30 mouse cellular contexts compared by ENCODE assay signal in the genomic region with DNA sequence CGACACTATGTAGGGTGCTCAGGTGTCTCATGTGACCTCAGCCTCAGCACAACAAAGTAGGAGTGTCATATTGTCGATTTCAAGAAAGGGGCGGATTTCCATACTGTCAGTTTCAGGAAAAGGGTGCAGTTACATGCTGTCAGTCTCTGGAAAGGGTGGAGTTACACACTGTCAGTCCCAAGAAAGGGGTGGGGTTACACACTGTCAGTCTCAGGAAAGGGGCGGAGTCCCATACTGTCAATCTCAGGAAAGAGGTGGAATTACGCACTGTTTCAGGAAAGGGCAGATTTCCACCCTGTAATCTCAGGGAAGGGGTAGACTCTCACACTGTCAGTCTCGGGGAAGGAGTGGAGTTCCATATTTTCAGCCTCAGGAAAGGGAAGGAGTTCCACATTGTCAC. TPM values are rescaled to one million over a fixed set of nuclear protein-coding genes. Genes with fewer than 3 reads are reported as not detected.
DNase-seq lines count a peak whose midpoint lies in the region; ATAC-seq and TF ChIP-seq lines count a peak whose summit lies in the region.
"Had no signal": no experiment of that assay in that cellular context is flagged by ENCODE, and none has a peak within 500 bp of the region (broad histone marks: within the 10 kb centered on the region; RNA-seq: fewer than 3 reads in every experiment).

No protein-coding gene starts in this region.

- ATAC-seq in hindbrain, embryonic 14.5 days (ENCODE audit: low FRiP score), result 0 out of 2 replicates have a peak, but pooled peaks have one; percentile 24
- ATAC-seq in lung, postnatal 0 days, result peak; percentile 35; the same call in 1 of the 2 replicates
- 0 out of 2 replicates have a peak, but pooled peaks have one; percentile 29 for ATAC-seq in stomach, postnatal 0 days (ENCODE audit: low FRiP score, low TSS enrichment)

- no peaks in the 10 kb centered on the region for H3K9me3 ChIP-seq in hindbrain, embryonic 14.5 days (ENCODE audit: control insufficient read depth, low read length)
- H3K9me3 ChIP-seq in hindbrain, embryonic 10.5 days, result no peaks in the 10 kb centered on the region
- no peaks in the 10 kb centered on the region for H3K9me3 ChIP-seq in lung, postnatal 0 days (ENCODE audit: low read length)
- no peaks in the 10 kb centered on the region for H3K9me3 ChIP-seq in stomach, postnatal 0 days (ENCODE audit: control insufficient read depth, low read length)
- H3K9me3 ChIP-seq: embryonic facial prominence, embryonic 13.5 days; G1E; hindbrain, embryonic 13.5 days; limb, embryonic 10.5 days; limb, embryonic 15.5 days; megakaryocyte, embryonic 14.5 days; stomach, embryonic 15.5 days had no signal

- TF ChIP-seq EP300 in lung, postnatal 0 days (IDR thresholded peaks at IDR 0.05), result no peak
- TF ChIP-seq EP300 in stomach, postnatal 0 days (optimal IDR thresholded peaks at IDR 0.05), result no peak

- H3K4me1 ChIP-seq in hindbrain, embryonic 14.5 days (replicated peaks; ENCODE audit: control insufficient read depth, insufficient read depth, low read length), result no peaks in the 10 kb centered on the region
- H3K4me1 ChIP-seq in hindbrain, embryonic 10.5 days (replicated peaks), result peaks cover 12% of the 10 kb centered on the region
- no peaks in the 10 kb centered on the region for H3K4me1 ChIP-seq in lung, postnatal 0 days (ENCODE audit: insufficient read depth, low read depth, low read length)
- no peaks in the 10 kb centered on the region for H3K4me1 ChIP-seq in stomach, postnatal 0 days (replicated peaks; ENCODE audit: control insufficient read depth, insufficient read depth)
- H3K4me1 ChIP-seq in lung, adult 2 months (ENCODE audit: control insufficient read depth, insufficient read depth, low read length), result no peaks in the 10 kb centered on the region
- H3K4me1 ChIP-seq: embryonic facial prominence, embryonic 13.5 days; hindbrain, embryonic 13.5 days; limb, embryonic 10.5 days; limb, embryonic 15.5 days; megakaryocyte, embryonic 14.5 days; stomach, embryonic 15.5 days had no signal

- DNase-seq in hindbrain, embryonic 14.5 days (ENCODE audit: low spot score), result no peak
- no peak for DNase-seq in hindbrain, embryonic 10.5 days (ENCODE audit: low spot score)
- peak; percentile 24 for DNase-seq in lung, postnatal 0 days (ENCODE audit: low spot score)
- no peak for DNase-seq in lung, adult 18-20 months
- DNase-seq in ZHBTc4 (ENCODE audit: low read depth, low spot score), result peak; percentile 52
- no peak for DNase-seq in stomach, postnatal 0 days (ENCODE audit: low spot score)
- DNase-seq in lung, adult 2 months, result no peak
- DNase-seq: adrenal gland, postnatal 14 days; B cell, adult 2 months; cerebellum, adult 11 months; cerebellum, adult 9-10 months; cerebellum, postnatal 36 days; gastrocnemius, postnatal 14 days; heart, postnatal 14 days; kidney, adult 2 months; kidney, postnatal 4 days; layer of hippocampus, postnatal 36 days; lung, postnatal 4 days; midbrain, embryonic 14.5 days; right cerebral cortex, postnatal 25 days; thymus, postnatal 25 days had no signal

- TF ChIP-seq POLR2A in lung, adult 2 months (IDR thresholded peaks at IDR 0.05; ENCODE audit: borderline replicate concordance, extremely low read depth, low read depth, low read length), result no peak

- 91% methylated on average over 6 of the region's 6 CpGs for WGBS in hindbrain, embryonic 14.5 days
- 89% methylated on average over 6 of the region's 6 CpGs for WGBS in hindbrain, embryonic 10.5 days
- WGBS in lung, postnatal 0 days, result 79% methylated on average over 6 of the region's 6 CpGs
- 82% methylated on average over 6 of the region's 6 CpGs for WGBS in stomach, postnatal 0 days
- WGBS in lung, adult 2 months, result 79% methylated on average over 6 of the region's 6 CpGs

- H3K36me3 ChIP-seq in hindbrain, embryonic 14.5 days (replicated peaks; ENCODE audit: control insufficient read depth, insufficient read depth), result no peaks in the 10 kb centered on the region
- no peaks in the 10 kb centered on the region for H3K36me3 ChIP-seq in hindbrain, embryonic 10.5 days
- no peaks in the 10 kb centered on the region for H3K36me3 ChIP-seq in lung, postnatal 0 days (ENCODE audit: insufficient read depth, low read length)
- H3K36me3 ChIP-seq in stomach, postnatal 0 days (ENCODE audit: control insufficient read depth, insufficient read depth, low read length), result no peaks in the 10 kb centered on the region
- H3K36me3 ChIP-seq: embryonic facial prominence, embryonic 13.5 days; G1E; hindbrain, embryonic 13.5 days; limb, embryonic 10.5 days; limb, embryonic 15.5 days; stomach, embryonic 15.5 days had no signal

- no peak overlapping the region for H3K9ac ChIP-seq in hindbrain, embryonic 14.5 days
- H3K9ac ChIP-seq in lung, postnatal 0 days (replicated peaks; ENCODE audit: low read depth), result no peak overlapping the region
- H3K9ac ChIP-seq in stomach, postnatal 0 days (ENCODE audit: low read length), result no peak overlapping the region
- H3K9ac ChIP-seq: embryonic facial prominence, embryonic 13.5 days; hindbrain, embryonic 13.5 days; limb, embryonic 15.5 days; liver, embryonic 14.5 days; stomach, embryonic 15.5 days had no signal

- H3K4me2 ChIP-seq in hindbrain, embryonic 14.5 days (replicated peaks), result no peak overlapping the region
- no peak overlapping the region for H3K4me2 ChIP-seq in lung, postnatal 0 days (replicated peaks; ENCODE audit: low read depth, low read length)
- H3K4me2 ChIP-seq in stomach, postnatal 0 days (replicated peaks; ENCODE audit: low read depth), result no peak overlapping the region
- H3K4me2 ChIP-seq: embryonic facial prominence, embryonic 13.5 days; hindbrain, embryonic 13.5 days; limb, embryonic 15.5 days; stomach, embryonic 15.5 days had no signal

- no peaks in the 10 kb centered on the region for H3K27me3 ChIP-seq in hindbrain, embryonic 14.5 days (ENCODE audit: control insufficient read depth, insufficient read depth, low read length)
- no peaks in the 10 kb centered on the region for H3K27me3 ChIP-seq in hindbrain, embryonic 10.5 days (ENCODE audit: insufficient read depth, poor library complexity, severe bottlenecking)
- no peaks in the 10 kb centered on the region for H3K27me3 ChIP-seq in lung, postnatal 0 days (replicated peaks; ENCODE audit: insufficient read depth, low read length)
- no peaks in the 10 kb centered on the region for H3K27me3 ChIP-seq in stomach, postnatal 0 days (ENCODE audit: control insufficient read depth, insufficient read depth, low read length)
- H3K27me3 ChIP-seq: CH12.LX; embryonic facial prominence, embryonic 13.5 days; hindbrain, embryonic 13.5 days; limb, embryonic 15.5 days; stomach, embryonic 15.5 days had no signal

- no peak for TF ChIP-seq CTCF in lung, postnatal 0 days (IDR thresholded peaks at IDR 0.05)
- no peak for TF ChIP-seq CTCF in stomach, postnatal 0 days (IDR thresholded peaks at IDR 0.05; ENCODE audit: low read depth)
- no peak for TF ChIP-seq CTCF in lung, adult 2 months (IDR thresholded peaks at IDR 0.05; ENCODE audit: insufficient read depth, low read length)

- no peak overlapping the region for H3K27ac ChIP-seq in hindbrain, embryonic 14.5 days
- no peak overlapping the region for H3K27ac ChIP-seq in hindbrain, embryonic 10.5 days
- H3K27ac ChIP-seq in lung, postnatal 0 days (ENCODE audit: low read length), result no peak overlapping the region
- no peak overlapping the region for H3K27ac ChIP-seq in stomach, postnatal 0 days (replicated peaks)
- H3K27ac ChIP-seq: embryonic facial prominence, embryonic 13.5 days; hindbrain, embryonic 13.5 days; limb, embryonic 10.5 days; limb, embryonic 15.5 days; liver, embryonic 14.5 days; stomach, embryonic 15.5 days had no signal

- H3K4me3 ChIP-seq in hindbrain, embryonic 14.5 days (replicated peaks; ENCODE audit: low read length), result no peak overlapping the region
- H3K4me3 ChIP-seq in hindbrain, embryonic 10.5 days, result no peak overlapping the region
- H3K4me3 ChIP-seq in lung, postnatal 0 days (ENCODE audit: low read depth, low read length), result no peak overlapping the region
- no peak overlapping the region for H3K4me3 ChIP-seq in stomach, postnatal 0 days (ENCODE audit: low read depth, low read length)
- H3K4me3 ChIP-seq in lung, adult 2 months (replicated peaks; ENCODE audit: extremely low read depth, low read depth, low read length), result no peak overlapping the region
- H3K4me3 ChIP-seq: embryonic facial prominence, embryonic 13.5 days; hindbrain, embryonic 13.5 days; limb, embryonic 10.5 days; limb, embryonic 15.5 days; megakaryocyte, embryonic 14.5 days; stomach, embryonic 15.5 days had no signal

RNA-seq across cellular contexts. Expression of gene St6galnac5, which starts 51.9 kb away (rescaled TPM):
- 17.5 and 19.8 TPM in 2 replicates for polyA plus RNA-seq in hindbrain, embryonic 14.5 days (2014; fragmentation: Nextera tagmentation; extraction: Ambion mirVana)
- 2.4 and 3.9 TPM in 2 replicates for polyA plus RNA-seq in hindbrain, embryonic 10.5 days (2016; fragmentation: Nextera tagmentation; extraction: Ambion mirVana)
- 2.4 and 2.5 TPM in 2 replicates for polyA plus RNA-seq in lung, postnatal 0 days (2015; fragmentation: Nextera tagmentation; extraction: Ambion mirVana)
- 0.39 and 0.57 TPM in 2 replicates for polyA plus RNA-seq in stomach, postnatal 0 days (2015; fragmentation: Nextera tagmentation; extraction: Ambion mirVana)
- 0.67 and 1.2 TPM in 2 replicates for polyA plus RNA-seq in lung, adult 2 months (2012; rRNA removed)
- polyA plus RNA-seq: G1E had no signal

Comparison
In these comparisons a context has a peak if more than half of its experiments do, and no peak if none do; other contexts are left out.
1. DNase-seq: peak in lung, postnatal 0 days (single experiment) and ZHBTc4 (single experiment); none in hindbrain, embryonic 14.5 days (single experiment), hindbrain, embryonic 10.5 days (single experiment), lung, adult 18-20 months (0 of 2), stomach, postnatal 0 days (single experiment) and lung, adult 2 months (single experiment).
2. Peak in every context shown above with its lines, with median percentiles within 50 percentile points of each other: ATAC-seq.